Mouse (Mus musculus): ENCODE measurements around the gene Gse1.

Gene Gse1

DNA sequence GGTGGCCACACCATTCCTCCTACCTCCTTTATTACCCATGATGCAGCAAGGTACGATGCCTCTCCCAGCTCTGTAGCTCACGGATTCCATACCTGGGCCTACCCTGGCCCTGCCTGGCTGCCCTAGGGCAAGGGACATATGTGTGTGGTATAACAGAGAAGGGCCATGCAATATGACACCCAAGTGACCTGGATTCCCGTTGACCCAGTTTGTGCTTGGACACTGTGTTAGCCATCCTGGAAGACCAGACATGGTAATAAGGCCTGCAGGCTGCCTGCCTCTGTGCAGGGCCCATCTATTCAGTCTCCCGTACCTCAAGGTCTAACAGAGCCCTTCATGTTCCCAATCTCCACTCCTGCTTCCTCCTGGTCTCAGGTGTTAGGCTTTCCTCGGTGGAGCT is 200.2 kb downstream of the Gse1 start:
- DNase-seq = no peak

DNA sequence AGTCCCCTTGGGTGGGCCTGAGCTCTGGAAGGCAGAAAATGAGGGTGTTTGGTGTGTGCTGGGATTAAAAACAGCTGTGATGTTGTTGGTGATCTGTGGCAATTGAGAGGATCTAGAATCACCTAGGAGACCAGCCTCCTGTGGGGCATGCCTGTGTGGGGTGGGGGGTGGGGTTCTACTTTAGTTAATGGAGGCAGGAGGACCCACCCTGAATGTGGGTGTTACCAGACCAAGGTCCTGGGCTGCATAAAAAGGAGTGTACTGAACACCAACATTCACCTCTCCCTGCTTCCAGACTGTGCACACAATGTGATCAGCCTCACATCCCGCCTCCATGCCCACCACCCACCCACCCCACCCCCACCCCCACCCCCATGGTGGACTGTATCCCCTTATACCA is 200.9 kb downstream of the Gse1 start:
- no peak for DNase-seq

DNA sequence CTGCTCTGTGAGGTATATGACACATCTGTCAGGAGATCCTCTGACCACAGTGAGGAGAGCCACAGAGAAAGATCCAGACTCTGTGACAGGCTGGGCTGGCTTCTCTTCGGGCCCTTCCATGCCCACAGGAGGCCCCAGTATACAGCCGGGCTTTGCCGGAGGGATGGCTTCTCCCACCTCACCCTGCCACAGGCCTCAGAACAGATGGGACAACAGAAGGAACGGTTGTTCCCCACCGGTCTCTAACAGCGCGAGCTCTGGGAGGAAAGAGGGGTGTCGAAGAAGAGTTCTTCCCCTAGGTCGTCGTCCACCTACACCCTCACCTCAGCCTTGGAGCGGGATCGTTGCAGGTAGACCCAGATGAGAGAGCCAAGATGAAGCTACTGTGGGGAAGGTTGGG is 202.8 kb downstream of the Gse1 start:
- no peak for DNase-seq

DNA sequence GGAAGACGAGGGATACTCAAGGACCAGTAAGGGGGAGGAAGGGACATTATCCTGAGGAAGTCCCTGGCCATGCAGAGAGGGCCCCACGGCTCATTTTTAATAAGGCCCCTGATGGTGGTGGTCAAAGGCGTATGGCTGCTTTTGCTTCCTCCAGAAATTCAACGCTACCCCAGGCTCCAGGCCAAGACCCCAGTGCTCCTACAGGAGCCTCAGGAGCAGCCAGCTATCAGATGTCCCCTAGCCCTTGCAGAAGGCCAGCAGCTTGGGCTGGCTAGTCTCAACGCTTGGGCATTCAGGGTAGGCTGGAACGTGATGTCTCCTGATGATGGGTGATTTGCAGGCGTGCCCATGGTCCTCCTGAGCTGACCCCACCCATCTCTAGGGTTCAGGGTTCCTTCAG is 204.2 kb downstream of the Gse1 start:
- no peak for DNase-seq

DNA sequence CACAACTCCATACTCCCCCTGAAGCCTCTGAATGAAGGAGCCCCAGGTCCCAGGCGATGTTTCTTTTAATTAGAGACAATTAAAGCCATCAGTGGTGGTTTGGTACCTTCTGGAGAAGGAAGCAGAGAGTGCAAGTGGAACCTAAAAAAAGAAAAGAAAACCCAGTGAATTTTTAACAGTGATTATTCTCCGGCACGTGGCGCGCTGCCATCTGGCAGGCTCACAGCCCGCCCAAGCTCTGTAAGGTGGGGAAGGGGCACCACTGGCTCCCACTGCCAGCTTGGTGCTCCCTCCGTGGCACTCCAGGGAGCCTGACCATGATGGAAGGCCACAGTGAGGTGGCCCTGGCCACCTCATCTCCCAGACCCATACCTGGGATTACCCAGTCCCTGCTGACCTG is 204.9 kb downstream of the Gse1 start:
- DNase-seq = no peak

DNA sequence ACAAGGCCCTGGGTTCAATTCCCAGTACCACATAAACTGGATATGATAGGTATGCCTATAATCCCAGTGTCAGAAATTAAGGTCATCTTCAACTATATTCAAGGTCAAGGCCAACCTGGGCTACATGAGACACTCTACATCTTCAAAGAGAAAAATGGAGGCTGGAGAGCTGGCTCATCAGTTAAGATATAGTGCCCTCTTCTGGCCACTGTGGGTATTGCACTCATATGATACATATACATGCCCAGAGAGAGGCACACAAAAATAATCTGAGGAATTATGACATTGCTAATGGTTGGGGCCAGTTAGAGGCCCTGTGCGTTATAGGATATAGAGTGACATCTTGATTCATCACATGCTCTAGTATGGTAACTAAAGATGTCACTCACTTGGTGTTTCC is 205.5 kb downstream of the Gse1 start:
- no peak for DNase-seq

DNA sequence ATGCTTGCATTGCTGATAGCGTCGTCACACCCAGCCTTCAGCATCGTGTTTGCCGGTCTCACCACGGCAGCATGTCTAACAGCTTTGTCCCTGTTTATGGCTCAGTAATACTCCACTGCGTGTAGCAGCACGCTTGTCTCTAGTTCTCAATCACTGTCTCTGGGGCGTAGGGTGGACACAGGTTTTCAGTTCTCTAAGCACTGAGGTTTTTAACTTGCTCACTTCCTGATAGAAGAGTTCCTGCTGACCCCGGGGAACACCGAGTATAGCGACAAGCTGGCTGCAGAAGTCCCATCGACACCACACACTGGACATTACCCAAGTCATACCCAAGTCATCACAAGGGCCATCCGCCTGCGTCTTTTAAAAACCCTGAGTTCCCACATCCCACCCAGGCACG is 207.5 kb downstream of the Gse1 start:
- no peak for DNase-seq

DNA sequence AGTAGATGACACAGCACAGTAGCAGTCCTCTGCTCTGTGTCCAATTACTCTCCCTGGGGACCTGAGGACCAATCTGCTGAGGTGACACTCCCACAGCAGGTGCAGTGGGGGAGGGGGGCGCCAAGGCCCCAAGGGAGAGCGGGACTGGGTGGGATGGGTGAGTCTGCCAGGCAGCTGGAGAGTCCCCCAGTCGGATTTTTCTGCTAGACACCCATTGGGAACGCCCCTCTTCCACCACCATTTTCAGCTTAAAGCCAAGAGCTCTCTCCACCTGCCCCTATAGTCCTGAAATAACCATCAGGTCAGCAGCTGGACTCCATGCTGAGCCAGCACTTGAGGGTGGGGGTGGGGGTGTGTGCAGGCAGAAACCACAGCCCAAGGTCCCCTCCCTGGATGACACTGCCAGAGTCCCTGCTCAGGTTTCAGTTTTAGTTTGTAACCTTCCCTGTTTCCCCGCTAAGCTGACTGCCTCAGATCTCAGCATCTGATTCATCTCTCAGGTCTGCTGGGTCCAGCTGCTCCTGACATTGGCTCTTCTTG is 208.3 kb downstream of the Gse1 start:
- DNase-seq = no peak

DNA sequence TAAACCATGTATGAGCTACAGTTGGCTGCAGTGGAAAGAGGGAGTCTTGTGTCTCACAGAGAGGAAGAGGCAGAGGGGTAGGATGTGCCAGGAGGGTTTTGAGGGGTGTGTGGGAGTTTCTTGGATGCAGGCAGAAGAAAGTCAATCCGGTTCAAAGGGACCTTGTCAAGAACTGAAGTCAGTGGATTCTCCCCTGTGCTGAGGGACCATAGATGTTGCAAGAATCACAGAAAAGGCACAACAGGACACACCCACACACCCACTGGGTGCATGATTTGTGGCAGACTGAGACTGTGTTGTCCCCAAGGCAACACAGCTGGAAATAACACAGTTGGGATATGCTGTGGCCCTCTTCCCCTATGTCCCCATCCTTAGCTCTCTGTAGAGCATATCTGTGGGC is 209.0 kb downstream of the Gse1 start:
- DNase-seq = no peak

DNA sequence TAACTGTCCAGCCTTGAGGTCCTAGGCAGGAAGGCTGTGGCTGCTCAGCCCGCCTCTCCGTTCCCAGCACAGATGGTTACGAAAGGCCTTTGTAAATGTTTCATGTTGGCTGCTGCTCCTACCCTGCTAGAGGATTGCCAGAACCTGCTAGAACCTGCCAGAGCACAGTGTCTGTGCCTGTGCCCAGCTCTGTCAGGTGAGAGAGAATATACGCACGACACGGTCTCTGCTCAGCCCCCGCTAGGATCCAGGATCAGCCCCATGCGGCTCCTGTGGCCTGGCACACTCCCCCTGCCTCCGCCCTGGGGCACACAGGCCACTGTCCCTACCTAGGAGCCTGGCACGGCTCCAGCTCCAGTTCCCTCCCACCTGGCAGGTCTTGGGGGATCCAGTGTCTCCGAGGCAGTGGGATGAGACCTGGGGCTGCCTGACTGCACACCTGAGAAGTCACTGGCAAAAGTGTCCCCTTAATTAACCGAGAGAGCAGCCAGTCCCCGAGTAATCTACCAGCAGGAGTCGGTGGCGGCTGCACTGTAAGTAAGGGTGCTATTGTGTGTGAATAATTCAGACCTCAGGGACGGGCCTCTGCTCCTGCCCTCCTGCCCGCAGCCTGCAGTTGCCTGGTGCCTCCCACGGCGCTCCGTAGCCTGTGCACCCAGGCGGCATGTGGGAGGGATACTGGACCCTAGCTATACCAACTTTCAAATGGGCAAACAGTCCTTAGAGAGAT is 209.6 kb downstream of the Gse1 start:
- DNase-seq = no peak

DNA sequence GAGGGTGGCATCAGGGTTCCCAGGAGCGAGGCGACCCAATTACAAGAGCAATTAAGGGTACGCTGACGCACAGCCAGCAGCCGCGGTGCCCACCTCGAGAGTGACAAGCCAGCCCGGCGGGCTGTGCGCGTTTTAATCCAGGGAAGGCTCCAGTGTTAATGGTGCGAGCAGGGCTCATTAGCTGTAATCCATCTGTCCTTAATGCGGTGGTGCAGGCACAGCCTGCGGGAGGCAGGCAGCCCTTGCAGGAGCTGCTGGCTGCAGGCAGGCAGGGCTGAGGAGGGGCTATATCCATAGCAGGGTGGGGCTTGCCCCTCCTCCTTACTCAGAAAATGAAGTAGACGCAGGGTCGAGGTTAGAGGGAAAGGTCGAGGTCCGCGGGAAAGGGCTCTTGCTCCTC is 211.1 kb downstream of the Gse1 start:
- no peak for DNase-seq

DNA sequence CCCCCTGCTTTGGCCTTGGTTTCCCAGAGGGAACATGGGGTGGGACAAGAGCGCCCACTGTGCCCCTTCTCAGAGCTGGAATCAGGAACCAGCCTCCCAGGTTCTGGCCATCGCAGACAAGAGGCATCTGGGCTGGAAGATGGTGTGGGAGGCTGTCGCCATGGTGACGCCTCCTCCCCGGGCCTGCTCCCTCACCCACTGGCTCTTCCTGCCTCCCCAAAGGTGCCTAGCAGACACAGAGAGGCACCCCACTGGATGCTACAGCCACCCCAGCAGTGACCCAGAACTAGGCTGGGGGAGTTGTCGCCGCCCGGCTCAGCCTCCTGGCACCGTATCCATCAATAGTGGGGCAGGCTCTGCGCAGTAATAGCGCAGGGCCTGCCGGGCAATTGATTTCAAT is 212.5 kb downstream of the Gse1 start:
- no peak for DNase-seq

DNA sequence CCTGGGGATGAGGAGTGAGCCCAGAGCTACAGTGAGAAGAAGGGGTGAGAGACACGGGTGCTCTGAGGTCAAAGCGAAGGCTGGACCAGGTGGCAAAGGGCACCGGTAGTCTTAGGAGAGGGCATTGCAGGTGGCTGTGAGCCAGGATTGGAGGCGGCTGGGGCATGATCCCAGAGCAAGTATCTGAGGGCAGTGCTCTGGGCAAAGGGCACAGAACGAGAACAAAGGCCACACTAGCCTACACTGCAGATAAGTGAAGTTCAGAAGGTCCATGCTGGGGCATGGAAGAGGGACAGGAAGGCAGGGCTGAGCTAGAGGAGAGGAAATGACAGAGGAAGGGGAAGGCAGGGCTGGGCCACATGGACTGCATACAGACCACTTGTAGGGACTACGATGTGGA is 213.4 kb downstream of the Gse1 start:
- no peak for DNase-seq

DNA sequence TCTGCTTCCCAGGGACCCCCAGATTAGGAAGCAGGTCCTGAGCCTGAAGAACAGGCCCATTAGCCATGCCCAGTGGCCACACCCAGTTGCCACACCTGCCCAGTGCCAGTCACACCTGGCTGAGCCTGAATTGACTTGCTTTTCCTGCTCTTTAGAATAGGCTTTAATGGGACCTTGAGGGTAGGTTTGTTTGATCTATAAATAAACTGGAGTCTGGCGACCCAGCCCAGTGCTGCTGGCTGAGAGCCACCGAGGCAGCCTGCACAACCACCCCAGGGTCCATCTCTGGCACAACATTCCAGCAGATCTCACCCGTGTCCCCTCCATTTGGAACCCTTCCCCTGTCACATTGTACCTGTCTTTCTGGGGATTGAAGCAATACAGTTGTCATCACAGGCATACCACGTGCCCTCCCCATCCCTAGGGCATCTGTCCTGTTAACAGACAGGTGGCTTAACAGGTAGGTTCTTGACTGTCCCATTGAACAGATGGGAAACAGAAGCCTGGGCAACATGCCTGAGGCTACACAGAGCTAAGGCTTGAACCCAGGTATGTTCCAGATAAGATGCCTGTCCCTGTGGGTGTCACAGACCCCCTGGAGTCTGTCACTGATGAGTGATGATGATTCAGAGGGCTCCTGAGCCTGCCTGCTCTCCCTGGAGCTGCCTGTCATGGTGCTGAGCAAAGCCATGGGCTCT is 214.2 kb downstream of the Gse1 start:
- no peak for DNase-seq

DNA sequence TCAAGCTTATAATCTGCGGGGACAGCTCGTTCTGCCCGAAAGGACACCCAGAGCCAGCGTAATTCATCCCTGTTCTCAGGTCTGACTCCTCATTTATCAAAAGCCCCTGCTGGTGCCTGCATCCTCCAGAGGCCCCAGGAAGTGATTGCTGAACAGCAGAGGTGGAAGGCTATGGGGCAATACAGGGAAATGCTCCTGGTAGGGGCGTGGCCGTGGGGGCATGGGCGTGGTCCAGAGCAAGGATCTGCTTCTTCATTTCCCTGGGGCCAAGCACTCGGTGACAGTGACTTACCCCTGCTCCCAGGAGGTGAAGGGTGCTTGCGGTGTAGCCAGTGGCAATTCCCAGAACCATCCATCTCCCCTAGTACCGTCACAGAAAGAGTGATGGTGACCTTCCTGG is 217.0 kb downstream of the Gse1 start:
- no peak for DNase-seq

DNA sequence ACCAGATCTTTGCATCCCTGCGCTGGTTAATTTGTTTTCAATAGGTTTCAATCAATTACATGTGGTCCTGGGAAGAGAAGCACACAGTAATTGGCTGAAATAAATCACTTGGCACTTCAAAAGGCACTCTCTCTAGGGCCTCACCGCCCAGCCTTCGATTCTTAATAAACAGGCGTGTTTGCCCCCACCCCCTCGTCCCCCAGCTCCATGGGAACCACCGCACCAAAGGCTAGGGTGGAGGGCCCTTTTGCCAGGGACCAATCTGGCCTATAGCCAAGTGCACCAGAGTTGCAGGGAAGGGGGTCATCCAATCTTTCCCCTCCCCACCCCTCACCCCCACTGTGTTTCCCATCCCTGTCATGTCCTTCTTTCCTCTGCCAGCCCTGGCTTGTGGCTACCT is 219.9 kb downstream of the Gse1 start:
- DNase-seq = no peak

DNA sequence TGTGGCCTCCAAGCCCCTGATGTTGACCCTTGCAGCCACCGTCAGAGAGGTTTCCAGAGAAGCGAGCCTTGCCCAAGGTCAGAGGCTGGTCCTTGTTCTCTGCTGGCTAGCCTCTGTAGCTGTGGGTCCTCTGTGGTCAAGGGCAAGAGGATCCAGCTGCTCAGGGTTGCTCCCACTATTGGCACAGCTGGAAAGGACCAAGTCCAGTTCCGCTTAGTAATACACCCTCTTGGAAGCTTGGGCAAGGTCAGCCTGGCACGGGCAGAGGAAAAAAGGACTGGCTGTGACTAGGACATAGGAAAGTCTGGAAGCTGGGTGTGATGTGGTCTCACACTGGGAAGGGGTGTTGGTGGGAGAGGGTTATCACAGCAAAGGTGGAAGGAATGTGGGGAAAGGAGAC is 220.9 kb downstream of the Gse1 start:
- no peak for DNase-seq

DNA sequence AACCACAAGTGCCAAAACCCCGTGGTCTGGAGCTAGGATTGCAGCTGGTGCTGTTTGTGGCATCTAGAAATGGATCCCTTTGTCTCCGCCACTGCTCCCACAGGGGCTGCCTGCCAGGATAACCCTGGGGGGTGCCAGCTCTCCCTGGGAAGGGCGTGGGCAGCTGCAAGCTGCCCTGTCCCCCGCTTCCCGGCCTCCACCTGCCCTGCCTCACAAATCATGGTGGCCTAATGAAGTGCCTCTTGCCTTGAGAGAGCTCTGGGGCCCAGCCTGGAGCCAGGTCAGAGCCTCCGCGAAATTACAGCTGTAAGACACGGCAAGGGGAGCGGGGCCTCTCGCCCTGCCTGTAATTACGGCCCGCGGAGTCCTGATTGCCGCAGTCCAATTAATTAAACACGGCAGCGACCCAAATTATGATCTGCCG is 221.4 kb downstream of the Gse1 start:
- no peak for DNase-seq

DNA sequence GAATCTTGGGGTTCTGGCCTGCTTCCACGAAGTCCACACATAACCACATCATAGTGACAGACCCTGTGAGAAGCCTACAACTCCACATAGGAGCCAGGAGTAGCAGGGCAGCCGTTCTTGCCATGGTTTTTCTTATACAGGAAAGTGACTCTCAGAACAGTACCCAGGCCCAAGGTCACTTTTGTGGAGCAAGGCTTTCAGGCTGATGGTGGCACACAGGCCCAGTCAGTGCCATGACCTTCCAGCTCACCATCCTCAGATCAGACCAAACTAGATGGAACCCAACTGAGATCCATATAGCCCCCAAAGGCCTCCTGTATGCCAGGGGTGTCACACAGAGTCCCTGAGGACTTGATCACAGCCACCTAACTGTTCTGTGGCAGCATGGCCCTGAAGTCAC is 223.9 kb downstream of the Gse1 start:
- no peak for DNase-seq

DNA sequence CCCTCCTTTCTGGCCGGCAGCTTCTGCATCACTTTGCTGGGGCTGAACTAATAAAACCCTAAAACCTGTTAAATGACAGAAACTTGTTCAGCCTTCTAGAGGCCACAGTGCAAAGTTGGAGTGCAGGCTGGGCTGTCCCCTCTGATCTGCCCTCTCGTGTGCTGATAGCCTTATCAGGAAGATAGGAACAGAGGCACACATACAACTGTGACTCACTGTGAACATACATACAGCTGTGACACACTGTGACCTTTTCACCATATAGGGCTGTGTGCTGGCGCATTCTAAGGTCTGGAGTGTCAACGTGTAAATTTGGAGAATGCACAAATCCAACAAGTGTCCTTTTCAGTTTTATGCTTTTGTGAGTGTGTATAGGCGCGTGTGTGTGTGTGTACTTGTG is 226.1 kb downstream of the Gse1 start:
- no peak for DNase-seq

DNA sequence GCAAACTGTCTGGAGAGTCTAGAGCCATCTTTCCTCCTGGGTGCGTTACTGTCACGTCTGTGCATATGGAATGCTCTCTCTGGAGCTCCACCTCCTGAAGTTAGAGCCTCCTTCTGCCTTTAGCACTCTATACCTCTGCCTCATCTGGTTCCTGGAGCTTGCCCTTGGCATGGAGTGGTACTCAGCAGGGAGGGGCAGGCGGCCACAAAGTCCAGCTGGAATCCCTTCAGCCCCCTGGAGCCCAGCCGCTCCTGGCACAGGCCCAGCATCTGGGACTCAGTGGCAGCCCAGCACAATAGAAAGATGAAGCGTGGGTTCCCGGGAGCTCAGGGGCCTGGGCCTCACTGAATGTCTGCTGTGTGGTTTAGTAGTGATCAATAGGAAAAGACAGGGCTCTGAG is 232.1 kb downstream of the Gse1 start:
- DNase-seq = no peak

DNA sequence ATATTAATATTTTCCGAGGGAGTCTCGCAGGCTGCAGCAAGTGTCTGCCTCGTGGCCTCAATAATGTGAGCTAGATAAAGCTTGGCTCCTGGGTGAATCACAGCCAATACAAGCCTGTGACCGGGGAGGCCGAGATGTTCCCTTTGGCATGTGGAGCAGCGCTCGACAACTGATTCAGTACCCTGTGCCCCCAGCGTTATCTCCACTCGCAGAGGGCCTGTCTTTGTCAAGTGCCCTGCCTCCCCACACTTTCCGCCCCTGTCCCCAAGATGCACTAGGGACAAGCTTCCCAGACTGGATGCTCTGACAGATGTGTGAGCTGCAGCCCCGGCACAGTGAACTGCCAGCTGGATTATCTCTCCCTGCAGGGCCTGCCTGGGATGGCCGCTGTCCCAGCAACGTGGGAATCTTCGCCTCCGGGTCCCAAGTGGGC is 233.9 kb downstream of the Gse1 start:
- no peak for DNase-seq

DNA sequence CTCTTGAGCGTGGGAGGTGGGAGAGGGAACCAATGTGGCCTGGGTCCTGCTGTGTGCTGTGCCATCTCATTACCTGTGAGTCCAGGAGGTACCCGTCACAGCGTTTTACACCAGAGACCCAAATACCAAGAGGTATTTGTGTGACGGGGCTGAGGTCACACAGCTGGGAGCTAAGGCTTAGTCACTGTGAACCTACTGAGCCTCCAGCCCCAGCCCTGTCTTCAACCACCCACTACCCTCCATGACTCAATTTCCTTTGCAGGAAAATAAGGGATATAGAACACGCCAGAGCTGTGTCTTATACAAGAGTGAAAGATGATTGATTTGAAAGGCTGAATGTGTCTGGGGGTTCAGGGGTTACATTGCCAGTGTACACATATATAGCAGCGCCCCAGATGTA is 234.4 kb downstream of the Gse1 start:
- no peak for DNase-seq

DNA sequence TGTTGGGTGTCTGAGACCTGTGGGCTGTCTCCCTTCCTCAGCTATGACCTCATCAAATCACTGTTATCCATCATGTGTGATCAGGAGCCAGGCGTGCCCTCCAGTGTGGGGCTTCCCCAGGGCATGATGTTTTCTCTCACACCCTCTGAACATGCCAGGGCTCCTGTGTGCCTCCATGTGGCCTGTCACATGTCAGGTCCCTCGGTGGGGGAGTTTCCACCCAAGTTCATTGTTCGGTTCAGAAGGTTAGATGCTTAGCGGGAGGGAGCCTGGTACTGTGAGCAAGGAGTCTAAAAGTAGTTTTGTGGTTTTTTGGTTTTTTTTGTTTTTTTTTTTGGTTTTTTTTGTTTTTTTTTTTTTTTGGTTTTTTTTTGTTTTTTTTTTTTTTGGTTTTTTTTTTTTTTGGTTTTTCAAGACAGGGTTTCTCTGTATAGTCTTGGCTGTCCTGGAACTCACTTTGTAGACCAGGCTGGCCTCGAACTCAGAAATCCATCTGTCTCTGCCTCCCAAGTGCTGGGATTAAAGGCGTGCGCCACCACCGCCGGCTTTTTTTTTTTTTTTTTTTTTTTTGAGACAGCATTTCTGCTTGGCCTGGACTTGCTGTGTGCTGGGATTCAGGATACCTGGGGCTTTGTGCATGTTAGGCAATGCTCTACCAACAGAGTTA is 235.8 kb downstream of the Gse1 start:
- DNase-seq = peak in 1 of 2 experiments; percentile 41

All from thymus, postnatal 36 days (tissue).